Mouse (Mus musculus) gastrocnemius, postnatal 25 days (tissue): ENCODE results near the gene Gm12394. TPM values are rescaled to one million over a fixed set of nuclear protein-coding genes. Genes with fewer than 3 reads are reported as not detected.
"Not testable (repeated sequence)": the region's sequence is repeated elsewhere in the genome, so short reads cannot be mapped to it uniquely, and the experiment has no call there.

ENCODE experiments used
- DNase-seq: peaks from one replicate; pipeline ENCODE4 v3.0.0; 2022
- long read RNA-seq, 2 experiments: library from polyadenylated mRNA; stranded (forward); transcript quantifications; one replicate each; pipeline ENCODE4 v2.0.0; 2021
- total RNA-seq, 2 experiments: library from RNA; stranded (reverse); gene quantifications; 1 replicate in 1 of 2; 2 replicates in 1 of 2; pipeline ENCODE4 v1.2.3; 2021

Gm12394 gene
- total RNA-seq = not detected
- long read RNA-seq, experiment 1, partial matches to known transcripts = 0 of 1 reads
- long read RNA-seq, experiment 1, other reads (novel, unspliced or antisense) = 1 of 1 reads
- long read RNA-seq, experiment 2 = 0 reads

DNA sequence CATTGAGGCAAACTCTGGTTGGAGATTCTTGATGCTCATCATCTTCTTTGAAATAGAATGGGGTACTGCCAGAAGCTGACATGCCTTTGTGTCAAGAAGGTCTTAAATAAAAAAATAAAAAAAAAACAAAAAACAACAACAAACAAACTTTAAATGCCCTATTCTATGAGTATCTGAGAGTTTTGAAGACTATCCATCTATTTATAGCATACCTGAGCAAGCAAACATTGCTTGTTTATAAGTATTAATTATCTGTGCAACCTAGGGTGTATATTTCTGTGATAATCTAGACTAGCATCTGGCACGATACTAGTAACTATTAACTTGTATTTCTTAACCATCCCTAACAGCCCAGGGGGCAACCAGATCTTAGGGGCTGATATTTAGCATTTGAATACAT, at the start of gene Gm12394:
Gm12394 (minus strand) TSS at position 101 of the 400 bp plus-strand sequence.
- DNase-seq = not testable (repeated sequence)

DNA sequence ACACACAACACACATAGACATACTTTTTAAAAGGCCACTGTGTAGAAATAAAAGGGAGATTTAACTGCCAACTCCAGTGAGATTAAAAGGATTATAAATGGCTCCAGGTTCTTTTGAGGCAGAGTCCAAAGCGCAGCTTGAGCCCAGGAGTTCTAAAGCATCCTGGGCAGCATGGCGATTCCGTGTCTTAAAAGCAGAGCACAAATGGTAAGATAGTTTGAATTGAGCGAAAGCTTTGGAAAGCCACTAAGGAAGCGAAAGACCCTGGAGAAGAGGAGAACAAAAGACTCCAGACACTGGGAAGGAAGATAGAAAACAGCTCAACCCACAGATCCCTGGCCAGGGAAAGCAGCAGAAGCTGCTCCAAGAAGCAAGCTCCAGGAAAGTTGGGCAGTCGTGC, 48.4 kb upstream of the Gm12394 start:
- no peak for DNase-seq

DNA sequence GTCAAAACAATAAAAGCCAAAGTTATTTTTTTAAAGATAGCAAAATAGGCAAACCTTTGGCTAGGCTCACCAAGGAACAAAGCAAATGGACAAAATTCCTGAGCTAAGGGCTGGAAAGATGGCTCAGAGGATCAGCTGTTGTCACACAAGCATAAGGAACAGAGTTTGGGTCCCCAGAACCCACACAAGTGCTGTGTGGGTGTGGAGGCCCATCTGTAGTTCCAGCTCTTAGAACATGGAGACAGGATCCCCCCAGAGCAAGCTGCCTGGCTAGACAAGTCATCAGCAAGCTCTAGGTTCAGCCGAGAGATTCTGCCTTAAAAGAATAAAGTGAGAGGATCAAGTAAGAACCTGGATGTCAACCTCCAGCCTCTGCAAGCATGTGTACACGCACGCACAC, 48.0 kb upstream of the Gm12394 start:
- DNase-seq = no peak

DNA sequence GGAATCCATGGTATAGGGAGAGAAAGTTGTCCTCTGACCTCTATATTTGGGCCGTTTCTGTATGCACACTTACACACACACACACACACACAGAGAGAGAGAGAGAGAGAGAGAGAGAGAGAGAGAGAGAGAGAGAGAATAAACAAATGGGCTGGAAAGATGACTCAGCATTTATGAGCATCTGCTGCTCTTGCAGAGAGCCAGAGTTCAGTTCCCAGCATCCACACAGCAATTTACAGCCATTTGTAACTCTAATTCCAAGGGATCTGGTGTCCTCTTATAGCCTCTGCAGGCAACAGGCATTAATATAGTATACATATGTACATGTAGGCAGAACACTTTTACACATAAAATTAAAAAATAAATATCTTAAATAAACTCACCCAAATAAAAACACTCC, 47.4 kb upstream of the Gm12394 start:
- no peak for DNase-seq

DNA sequence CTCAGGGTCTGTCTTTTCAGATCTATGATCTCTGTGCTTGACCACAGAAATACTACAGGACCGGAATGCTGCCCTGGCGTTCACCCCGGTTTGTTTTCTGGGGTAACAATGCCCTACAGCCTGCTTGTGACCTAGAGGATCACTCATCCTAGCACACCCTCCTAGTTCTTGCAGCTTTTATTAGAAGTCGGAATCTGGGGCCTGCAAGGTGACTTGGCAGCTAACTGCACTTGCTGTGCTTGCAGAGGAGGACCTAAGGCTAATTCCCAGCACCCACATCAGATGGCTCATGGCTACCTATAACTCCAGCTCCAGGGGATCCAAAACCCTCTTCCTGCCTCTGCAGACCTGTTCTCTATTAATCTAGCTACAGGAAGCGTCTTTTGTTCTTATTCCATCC, 46.2 kb upstream of the Gm12394 start:
- DNase-seq = no peak

DNA sequence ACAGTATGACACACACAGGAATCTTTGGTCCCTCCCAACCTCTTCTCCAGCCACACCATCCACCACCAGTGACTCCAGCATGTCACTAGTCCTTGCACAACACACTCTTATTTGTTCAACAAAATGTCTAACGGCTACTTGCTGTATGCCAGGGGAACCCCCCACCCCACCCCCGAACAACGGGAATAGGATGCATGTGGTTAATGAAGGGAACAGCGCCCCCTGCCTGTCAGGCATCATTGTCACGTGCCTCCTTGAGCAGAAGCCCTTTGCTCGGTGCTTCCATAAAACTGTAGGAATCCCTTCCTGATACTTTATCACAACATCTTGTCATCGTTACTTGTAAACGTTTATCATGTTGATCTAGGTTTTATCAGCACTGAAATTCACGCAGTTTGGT, 45.6 kb upstream of the Gm12394 start:
- DNase-seq = no peak

DNA sequence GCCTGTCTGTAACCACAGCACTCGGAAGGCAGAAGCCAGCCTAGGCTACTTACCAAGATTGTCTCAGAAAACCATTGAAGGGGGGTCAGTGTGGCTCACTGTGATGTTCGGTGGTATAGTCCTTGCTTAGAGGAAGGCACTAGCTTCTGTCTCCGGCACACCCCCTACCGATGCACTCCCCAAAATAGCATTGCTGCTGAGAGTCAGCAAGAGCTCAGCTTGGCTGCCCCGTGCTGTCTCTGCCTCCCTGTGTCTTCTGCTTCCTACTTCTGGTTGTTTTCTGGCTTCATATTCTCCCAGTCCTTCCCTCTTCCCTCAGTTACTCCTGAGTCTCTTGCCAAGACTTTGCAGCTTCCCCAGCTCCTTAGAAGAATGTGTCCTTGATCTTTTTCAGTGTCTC, 44.3 kb upstream of the Gm12394 start:
- no peak for DNase-seq

DNA sequence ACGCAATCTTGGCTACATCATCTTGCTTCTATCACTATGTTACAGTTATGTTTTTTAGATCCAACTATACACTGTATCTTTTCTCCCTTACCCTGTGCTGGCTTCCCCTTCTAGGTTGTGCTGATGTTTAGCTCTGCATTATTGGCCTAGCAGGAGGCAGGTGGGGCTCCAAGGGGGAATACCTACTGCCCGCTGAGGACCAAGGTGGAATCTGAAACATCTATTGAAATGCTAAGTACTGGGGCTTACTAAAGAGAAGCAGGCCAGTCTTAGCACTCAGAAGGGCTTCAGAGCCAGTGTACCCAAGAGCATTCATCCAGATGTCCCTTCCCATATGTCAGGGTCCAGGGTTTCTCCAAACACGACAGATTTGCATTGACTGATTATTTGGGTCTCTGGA, 42.3 kb upstream of the Gm12394 start:
- DNase-seq = no peak

DNA sequence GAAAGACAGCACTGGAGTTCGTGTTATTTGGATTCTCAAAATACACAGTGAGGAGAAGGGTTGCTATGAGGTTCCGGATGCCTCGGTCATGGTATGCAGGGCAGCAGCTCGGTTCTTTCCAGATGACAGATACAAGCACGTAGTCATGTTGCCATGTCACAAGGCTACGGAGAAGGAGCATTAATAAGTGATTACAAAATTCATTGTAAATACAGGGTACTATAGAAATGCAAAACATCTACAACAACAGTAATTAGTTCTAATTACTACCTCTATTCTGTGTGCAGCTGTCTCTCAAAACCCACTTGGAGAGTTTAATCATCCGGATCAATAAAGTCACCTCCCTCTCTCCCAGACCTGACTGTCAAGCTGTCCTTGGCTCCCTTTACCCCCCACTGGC, 38.5 kb upstream of the Gm12394 start:
- DNase-seq = no peak

DNA sequence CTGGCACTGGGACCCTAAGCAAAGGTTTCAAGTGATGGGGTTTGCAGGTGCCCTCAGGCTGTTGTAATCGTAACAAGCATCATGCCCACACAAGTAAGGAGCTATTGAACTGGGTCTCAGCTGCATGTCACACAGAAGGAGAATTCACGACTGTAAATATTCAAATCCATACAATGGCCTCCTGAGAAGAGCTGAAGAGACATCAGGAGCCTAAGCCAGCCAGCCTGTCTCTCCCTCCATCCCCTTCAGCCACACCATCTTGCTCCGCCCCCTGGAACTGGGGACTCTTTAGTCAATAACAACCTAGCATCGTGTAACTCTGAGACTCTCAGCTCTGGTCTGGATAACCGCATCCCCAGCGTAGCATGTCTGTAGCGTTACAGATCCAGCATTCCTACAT, 34.6 kb upstream of the Gm12394 start:
- no peak for DNase-seq

DNA sequence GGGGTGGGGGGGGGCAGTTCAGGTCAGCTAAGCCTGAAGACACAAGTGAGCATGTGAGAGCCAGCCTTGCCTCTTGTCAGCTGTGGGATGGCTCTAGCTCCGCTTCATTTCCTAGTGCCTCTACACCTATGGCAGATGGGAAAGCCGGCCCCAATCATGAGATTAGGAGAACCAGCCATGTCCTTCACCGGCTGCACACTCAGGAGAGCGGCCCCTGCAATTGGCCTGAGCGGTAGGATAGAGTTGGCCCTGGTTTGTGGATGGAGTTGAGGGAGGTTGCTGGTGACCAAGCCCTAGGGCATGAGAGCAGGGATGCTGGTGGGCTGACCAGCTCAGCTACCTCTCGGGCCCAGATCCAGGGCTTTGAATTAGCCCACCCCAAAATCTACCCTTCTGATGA, 32.2 kb upstream of the Gm12394 start:
- no peak for DNase-seq

DNA sequence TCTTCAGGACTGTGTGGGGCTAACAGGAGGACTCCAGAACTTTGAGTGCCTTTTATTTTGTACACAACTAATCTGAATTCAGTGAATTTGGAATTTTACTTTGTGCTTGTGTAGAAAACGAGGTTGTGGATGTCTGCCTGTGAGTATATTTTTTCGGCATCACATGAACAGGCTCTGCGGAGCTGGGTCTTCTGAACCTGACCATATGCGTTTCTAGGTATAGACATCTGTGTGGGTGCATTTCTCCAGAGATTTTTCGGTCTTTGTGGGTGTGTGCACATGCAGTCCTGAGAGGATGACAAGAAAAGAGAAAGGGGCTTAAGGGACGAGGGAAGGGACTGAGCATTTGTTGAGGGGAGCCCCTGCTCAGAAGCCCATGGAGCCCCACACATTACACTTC, 30.4 kb upstream of the Gm12394 start:
- no peak for DNase-seq

DNA sequence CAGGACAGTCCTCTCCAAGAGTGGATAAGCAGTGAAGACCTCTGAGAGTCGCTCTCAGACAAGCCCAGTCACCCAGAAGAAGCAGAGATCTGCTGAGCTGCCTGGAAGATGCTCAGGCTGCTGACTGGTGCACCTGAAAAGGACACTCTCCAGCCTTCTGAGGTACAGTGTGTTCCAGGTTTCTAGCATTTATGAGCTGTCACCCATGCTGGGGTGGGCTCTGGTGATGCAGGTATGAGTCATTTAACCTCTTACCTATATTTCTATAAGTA, 24.0 kb upstream of the Gm12394 start:
- no peak for DNase-seq

DNA sequence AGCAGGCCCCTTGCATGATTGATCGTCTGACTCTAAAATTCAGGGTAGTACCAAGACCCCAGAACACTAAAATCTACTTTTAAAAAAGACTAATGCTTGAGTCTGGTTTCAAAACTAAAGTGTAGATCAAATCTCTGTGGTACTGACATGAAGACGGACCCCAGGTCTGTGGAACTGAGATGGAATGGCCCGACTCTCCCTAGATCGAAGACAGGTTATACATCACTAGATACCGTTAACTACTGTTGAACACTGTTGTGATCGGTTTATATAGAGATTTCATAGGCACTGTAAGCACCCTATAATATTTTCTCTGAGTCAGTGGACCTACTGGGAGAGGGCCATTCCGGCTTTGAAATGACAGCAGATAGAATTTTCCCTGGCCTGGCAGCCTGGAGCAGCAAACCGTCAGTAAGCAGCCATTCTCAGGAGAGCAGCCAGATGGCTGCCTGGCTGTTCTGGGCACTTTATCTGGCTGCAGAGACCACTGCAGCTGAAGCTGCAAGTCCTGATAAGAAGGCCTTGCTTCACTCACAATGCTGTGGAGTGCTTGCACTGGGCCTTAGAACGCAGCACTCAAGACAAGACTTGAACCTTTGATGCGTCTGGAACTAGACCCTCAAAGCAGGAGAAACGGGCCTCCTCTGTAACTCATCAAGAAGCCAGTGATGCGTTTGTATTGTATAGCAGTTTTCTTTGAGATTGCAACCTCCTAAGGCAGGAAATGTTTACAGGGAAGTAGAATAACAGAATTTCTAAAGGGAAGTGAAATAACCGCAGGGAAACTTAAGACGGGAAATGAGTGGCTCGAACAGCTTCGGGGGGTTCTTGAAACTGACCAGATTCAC, 23.5 kb upstream of the Gm12394 start:
- no peak for DNase-seq

DNA sequence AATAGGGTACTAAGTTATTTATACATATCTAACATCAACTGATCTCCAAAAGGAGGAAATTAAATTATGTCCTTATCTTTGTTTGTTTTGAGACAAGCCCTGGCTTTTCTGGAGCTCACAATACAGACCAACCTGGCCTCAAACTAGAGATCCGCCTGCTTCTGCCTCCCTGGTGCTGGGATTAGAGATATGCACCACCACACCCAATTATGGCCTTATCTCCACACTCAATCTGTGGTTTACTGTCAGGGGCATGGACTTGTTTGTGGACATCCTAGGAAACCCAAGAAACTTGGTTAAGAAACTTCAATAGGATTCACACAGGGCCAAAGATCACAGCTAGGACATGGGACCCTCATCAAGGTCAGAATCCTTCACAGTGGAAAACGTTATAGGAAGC, 21.1 kb upstream of the Gm12394 start:
- no peak for DNase-seq

DNA sequence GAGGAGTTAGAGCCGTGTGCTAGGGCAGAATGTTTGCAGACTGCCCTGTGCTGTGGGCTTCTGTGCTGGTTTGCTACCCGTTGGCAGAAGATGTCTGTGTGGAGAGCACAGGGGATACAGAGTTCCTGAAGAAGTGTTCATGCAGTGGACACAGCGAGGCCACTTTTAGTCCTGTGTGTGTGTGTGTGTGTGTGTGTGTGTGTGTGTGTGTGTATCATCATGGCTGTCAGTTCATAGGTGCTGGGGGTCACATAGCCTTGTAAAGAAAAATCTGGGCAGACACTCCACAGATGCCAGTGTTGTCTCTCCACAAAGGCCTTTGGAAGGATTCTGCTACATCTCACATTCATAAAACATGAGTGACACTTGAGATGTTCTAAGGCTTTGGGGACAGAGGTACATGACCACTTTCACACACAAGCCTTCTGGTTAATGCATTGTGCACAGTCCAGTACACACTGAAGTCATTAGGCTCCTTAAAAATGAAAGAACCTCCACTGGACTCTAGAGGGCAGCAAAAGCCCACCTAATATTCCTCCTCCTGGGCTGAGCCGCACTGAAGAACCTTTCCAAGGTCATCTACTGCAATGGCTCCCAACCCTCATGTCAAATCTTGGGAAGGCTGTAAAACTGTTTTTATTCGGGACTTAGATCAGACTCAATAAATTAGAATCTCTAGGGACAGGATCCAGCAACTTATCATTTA, 20.2 kb upstream of the Gm12394 start:
- peak; percentile 14 for DNase-seq

DNA sequence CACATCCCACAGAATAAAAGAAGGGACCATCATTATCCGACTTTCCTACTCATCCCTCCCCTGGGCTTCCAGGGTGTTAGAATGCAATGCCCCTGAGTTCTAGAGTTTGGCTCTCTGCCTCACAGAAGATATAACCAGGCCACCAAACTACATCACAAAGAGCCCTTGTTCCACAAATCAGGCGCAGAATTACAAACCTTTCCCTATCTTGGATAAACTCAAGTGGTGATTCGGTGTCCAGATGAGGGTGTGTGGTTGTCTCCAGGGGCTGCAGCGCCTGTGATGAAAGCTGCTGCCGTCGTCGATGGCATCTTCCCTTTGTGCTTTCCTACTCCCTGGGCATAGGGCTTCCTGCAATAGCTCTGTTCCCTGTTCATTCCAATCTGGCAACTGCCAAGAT, 17.6 kb upstream of the Gm12394 start, which contains the start of gene Fam205c:
Fam205c (minus strand) TSS at position 101 of the 400 bp plus-strand sequence.
- DNase-seq = no peak

DNA sequence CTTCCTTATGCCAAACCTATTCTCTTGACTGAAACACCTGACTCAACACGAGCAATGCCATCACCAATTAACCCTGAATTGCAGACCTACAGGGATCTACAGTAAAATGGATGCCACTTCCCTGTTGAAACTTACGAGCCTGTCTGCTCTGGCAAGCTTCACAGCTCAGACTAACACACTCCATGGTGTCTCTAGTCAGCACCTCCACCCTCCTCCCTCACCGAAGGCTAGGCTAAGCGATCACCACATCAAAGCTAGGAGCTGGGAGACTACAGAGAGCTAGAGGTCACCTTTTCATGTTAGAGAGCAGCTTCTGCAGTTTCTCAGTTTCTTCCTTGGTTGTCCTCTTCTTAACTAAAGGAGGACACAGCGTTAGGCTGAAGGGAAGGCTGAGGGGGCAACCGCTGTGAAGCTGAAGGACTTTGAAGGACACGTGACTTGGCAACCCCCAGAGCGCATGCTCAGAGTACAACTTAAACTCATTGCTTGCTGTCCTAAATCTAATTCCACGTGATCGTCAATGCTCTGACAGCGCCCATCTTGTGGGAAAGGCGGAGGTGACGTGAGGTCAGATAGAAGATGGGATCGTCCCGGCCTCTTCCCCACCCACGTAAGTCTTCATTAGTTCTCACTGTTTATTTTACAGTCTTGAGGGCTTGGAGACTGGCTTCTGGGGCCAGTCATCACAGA, 16.3 kb upstream of the Gm12394 start:
- DNase-seq = no peak

DNA sequence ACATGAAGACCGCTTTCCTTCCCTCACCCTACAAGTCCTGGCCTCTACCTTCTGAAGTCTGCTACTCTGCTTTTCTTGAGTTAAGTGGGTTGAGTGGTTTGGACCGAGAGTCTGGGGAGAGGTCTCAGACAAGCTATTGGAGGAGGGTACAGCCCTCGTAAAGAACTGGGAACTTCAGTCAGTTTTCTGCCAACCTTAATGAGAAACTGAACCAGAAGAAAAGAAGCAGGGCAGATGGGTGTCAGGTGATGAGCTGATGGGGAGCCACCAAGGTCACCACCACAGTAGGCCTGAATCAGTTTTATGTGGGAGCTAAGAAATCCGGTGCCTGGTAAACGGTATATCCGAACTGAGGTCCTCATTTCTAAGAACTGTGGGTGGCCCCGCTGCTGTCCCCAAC, 15.6 kb upstream of the Gm12394 start:
- DNase-seq = no peak

DNA sequence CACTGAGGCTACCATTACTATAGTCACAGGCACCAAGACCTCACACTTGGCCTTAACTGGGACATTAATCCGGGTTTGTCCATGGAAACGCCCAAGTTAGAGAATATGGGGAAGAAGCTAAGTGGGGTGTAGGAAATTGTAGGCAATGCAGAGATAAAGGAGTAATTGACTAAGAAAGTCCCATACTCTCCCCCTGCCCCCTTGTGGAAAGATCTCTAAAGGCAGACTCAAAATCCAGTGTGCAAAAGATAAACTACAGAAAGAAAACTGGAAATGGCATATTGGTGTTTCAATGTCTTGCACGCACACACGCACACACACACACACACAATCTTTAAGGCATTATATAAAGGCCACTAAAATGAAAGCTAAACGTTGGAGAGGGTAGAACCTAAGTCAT, 14.2 kb upstream of the Gm12394 start:
- DNase-seq = no peak

DNA sequence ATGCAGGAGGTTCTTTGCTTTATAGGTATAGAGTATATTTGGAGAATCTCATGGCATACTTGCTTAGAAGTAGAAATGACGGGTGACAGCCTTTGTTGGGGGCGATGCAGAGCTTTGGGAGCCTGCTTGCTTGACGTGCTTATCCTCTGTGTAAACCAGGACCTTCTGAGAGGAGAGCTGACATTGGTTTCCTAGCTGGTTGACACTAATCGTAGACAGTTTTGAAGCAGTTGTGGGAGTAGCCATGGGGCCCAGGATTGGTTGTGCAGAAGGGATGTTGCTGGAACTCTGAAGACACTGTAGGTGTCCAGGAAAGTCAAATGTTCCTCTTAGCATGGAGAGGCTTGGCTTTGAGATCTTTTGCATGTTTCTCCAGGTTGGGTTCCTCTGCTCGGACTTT, 11.6 kb upstream of the Gm12394 start:
- no peak for DNase-seq

DNA sequence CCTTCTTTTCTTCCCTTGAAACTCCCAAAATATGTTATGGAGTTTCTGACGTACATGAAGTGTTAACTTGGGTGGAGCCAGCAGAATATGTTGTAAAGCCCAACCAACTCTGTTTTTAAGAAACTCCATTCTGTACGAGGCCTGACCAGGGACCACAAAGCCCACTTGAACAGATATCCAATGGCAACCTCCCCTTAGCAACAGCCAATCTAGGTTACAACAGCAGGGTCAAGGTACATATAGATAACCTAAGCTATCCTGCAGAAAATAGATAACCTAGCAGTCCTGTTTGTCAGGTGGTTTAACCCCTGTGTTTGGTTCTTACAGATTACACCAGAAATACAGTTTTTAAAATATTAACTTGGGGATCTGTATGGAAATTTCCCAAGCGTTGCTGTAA, 10.8 kb upstream of the Gm12394 start:
- DNase-seq = no peak

DNA sequence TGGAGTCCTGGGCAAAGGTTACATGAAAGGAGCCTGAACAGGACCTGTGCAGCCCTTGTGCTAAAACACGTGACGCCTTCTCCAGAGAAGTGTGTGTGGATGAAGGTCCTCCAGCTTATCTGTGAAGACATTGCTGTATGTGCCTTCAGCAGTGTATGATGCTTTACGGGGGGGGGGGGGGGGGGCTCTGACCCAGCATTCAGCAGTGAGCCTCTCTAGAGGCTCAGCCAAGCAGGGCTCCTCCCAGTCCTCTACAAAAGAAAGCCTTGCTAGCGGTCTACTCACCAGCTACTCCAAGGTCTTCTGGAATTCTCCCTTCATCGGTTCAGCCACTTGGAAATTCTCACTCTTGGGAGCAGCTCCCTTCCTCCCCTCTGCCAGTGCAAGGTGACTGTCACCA, 6.9 kb upstream of the Gm12394 start:
- DNase-seq = not testable (repeated sequence)
